Mouse (Mus musculus) embryonic fibroblast, embryonic 13.5 days (primary cell): Measurements from ENCODE around the gene Scgb1c1.

ENCODE experiments used
- CTCF ChIP-seq: IDR thresholded peaks from 2 replicates; pipeline ENCODE4 v1.5.1; 2011; ENCODE audit warnings: mild to moderate bottlenecking, control low read depth, low read length, moderate library complexity, borderline replicate concordance; ENCODE audit not compliant: insufficient read depth
- POLR2A ChIP-seq: IDR thresholded peaks from 2 replicates; pipeline ENCODE4 v1.6.1; 2011; ENCODE audit warnings: low read depth, mild to moderate bottlenecking, control low read depth, low read length, moderate library complexity

- TF ChIP-seq CTCF (no peak), POLR2A (no peak)
These were observed 24.1 kb upstream of the Scgb1c1 start for GRCm38 (mm10) chr7:140821305-140821652.
